Mouse (Mus musculus) WW6 (cell line): ENCODE measurements around the gene Cog5.

ENCODE experiments used
- DNase-seq: peaks from one replicate; pipeline ENCODE4 v3.0.0-alpha.2; 2013; ENCODE audit warnings: low read depth, low spot score

Cog5 gene

GRCm38 (mm10) chr12:31823671-31824070 is 169.0 kb downstream of the Cog5 start:
- no peak for DNase-seq

GRCm38 (mm10) chr12:31824831-31825230 is 170.2 kb downstream of the Cog5 start:
- no peak for DNase-seq

- DNase-seq: no peak
Measured at GRCm38 (mm10) chr12:31825821-31826220, 171.2 kb downstream of the Cog5 start.

- DNase-seq: no peak
Measured at GRCm38 (mm10) chr12:31826476-31826875, 171.8 kb downstream of the Cog5 start.

GRCm38 (mm10) chr12:31835480-31835879 is 180.8 kb downstream of the Cog5 start:
- DNase-seq: no peak

GRCm38 (mm10) chr12:31836211-31836610 is 181.5 kb downstream of the Cog5 start:
- DNase-seq: peak; percentile 28

- DNase-seq: no peak
Measured at GRCm38 (mm10) chr12:31838521-31838920, 183.9 kb downstream of the Cog5 start.

- DNase-seq: no peak
Measured at GRCm38 (mm10) chr12:31839249-31839648, 184.6 kb downstream of the Cog5 start.

GRCm38 (mm10) chr12:31846077-31846476 is 191.4 kb downstream of the Cog5 start:
- no peak for DNase-seq

GRCm38 (mm10) chr12:31848630-31849415 is 194.2 kb downstream of the Cog5 start:
- no peak for DNase-seq

- no peak for DNase-seq
Measured at GRCm38 (mm10) chr12:31849601-31850000, 194.9 kb downstream of the Cog5 start.

GRCm38 (mm10) chr12:31854039-31854438 is 199.4 kb downstream of the Cog5 start:
- DNase-seq: no peak

- DNase-seq: no peak
Measured at GRCm38 (mm10) chr12:31854817-31855216, 200.1 kb downstream of the Cog5 start.

- DNase-seq: no peak
Measured at GRCm38 (mm10) chr12:31857784-31858183, 203.1 kb downstream of the Cog5 start.

- DNase-seq: no peak
Measured at GRCm38 (mm10) chr12:31862668-31863538, 208.2 kb downstream of the Cog5 start.

- no peak for DNase-seq
Measured at GRCm38 (mm10) chr12:31876775-31877174, 222.1 kb downstream of the Cog5 start.

GRCm38 (mm10) chr12:31882736-31883135 is 228.1 kb downstream of the Cog5 start:
- DNase-seq: no peak

- no peak for DNase-seq
Measured at GRCm38 (mm10) chr12:31884365-31884764, 229.7 kb downstream of the Cog5 start.

GRCm38 (mm10) chr12:31885084-31885483 is 230.4 kb downstream of the Cog5 start:
- no peak for DNase-seq

GRCm38 (mm10) chr12:31885844-31886606 is 231.4 kb downstream of the Cog5 start:
- no peak for DNase-seq

- DNase-seq: no peak
Measured at GRCm38 (mm10) chr12:31890685-31891084, 236.0 kb downstream of the Cog5 start.

- no peak for DNase-seq
Measured at GRCm38 (mm10) chr12:31892079-31892478, 237.4 kb downstream of the Cog5 start.
